Mouse (Mus musculus) midbrain, embryonic 14.5 days (tissue): ENCODE data around the gene Ephb1. TPM values are rescaled to one million over a fixed set of nuclear protein-coding genes. Genes with fewer than 3 reads are reported as not detected.

ENCODE experiments used
- ATAC-seq: fragments of 200-750 bp; cut with Nextera tagmentation; 2 replicates; pipeline ENCODE4 v1.8.0; 2017; ENCODE audit warnings: moderate number of reproducible peaks, moderate library complexity; ENCODE audit not compliant: low FRiP score, low TSS enrichment
- DNase-seq: peaks from one replicate; pipeline ENCODE4 v3.0.0-alpha.2; 2015
- H3K27ac ChIP-seq: fragments of 300-500 bp; sonication (generic); replicated peaks from 2 replicates; pipeline ENCODE4 v1.5.1; 2014; ENCODE audit warnings: mild to moderate bottlenecking, low read depth, low read length, moderate library complexity
- H3K27me3 ChIP-seq: fragments of 300-500 bp; sonication (generic); 2 replicates; pipeline ENCODE4 v1.6.1; 2014; ENCODE audit warnings: low read length, control low read depth, mixed read lengths; ENCODE audit not compliant: control insufficient read depth, insufficient read depth
- H3K36me3 ChIP-seq: fragments of 300-500 bp; sonication (generic); 2 replicates; pipeline ENCODE4 v1.6.1; 2014; ENCODE audit warnings: low read length, control low read depth; ENCODE audit not compliant: control insufficient read depth, insufficient read depth
- H3K4me1 ChIP-seq: fragments of 300-500 bp; sonication (generic); 2 replicates; pipeline ENCODE4 v1.6.1; 2014; ENCODE audit warnings: mild to moderate bottlenecking, antibody characterized with exemption, low read length, control low read depth; ENCODE audit not compliant: control insufficient read depth, insufficient read depth
- H3K4me2 ChIP-seq: fragments of 300-500 bp; sonication (generic); 2 replicates; pipeline ENCODE4 v1.6.1; 2014; ENCODE audit warnings: mild to moderate bottlenecking, low read length, moderate library complexity
- H3K4me3 ChIP-seq: fragments of 300-500 bp; sonication (generic); replicated peaks from 2 replicates; pipeline ENCODE4 v1.5.1; 2014; ENCODE audit warnings: low read depth, low read length
- H3K9ac ChIP-seq: fragments of 300-500 bp; sonication (generic); replicated peaks from 2 replicates; pipeline ENCODE4 v1.6.1; 2014; ENCODE audit warnings: mild to moderate bottlenecking, low read length, moderate library complexity
- H3K9me3 ChIP-seq: fragments of 300-500 bp; sonication (generic); 2 replicates; pipeline ENCODE4 v1.6.1; 2016; ENCODE audit warnings: low read length, control low read depth, mixed read lengths; ENCODE audit not compliant: control insufficient read depth
- WGBS: fragments of 180-500 bp; shearing (Covaris S2); extraction: QIAGEN DNeasy Blood & Tissue Kit; methylation state at CpG from one replicate; pipeline ENCODE4 v1.1.7; 2014; 5-methylcytosine and 5-hydroxymethylcytosine counted together
- polyA plus RNA-seq: library from polyadenylated mRNA; unstranded; fragments of >200 nt; fragmentation: Nextera tagmentation; extraction: Ambion mirVana; gene quantifications from 2 replicates; pipeline ENCODE4 v1.2.1, GENCODE M21; 2014

Ephb1 gene
- polyA plus RNA-seq, 1 experiment from 2014 or later: 93.9 TPM

DNA sequence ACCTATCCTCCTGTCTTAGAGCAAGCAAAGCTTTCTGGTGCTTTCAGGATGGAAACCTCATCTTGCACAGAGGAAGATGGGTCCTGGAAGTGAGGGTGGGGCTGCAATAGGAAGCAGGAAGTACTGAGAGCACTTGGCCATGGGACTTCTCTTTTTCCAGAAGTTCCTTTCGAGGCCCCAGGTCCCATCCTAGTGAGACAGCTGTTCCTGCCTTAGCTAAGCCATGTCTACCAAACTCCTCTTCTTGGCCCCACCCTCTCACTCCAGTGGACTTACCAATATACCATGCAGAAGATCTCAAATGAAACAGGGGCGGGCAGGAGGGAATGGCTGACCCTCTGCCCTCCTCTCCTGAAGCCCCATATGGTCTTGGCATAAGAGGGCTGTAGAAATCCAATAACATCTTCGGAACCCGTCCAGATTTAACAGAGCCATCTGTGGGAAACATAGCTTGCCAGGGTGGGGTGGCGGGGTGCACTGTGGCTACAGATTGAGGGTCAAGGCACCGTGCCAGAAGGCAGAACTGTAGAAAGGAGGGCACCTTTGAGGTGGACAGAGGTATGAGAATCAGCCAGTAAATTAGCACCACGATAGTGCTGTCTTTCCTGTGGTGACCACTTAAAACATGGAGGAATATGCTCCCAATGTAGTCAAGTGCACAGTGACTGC is 48.9 kb downstream of the Ephb1 start:
- no peak overlapping the region for H3K4me2 ChIP-seq
- DNase-seq (no peak), ATAC-seq (no peak)
- H3K36me3 ChIP-seq: no peaks in the 10 kb centered on the region
- no peaks in the 10 kb centered on the region for H3K27me3 ChIP-seq
- no peak overlapping the region for H3K4me3 ChIP-seq
- H3K4me1 ChIP-seq: peaks cover 20% of the 10 kb centered on the region
- no peak overlapping the region for H3K27ac ChIP-seq
- H3K9ac ChIP-seq: no peak overlapping the region
- H3K9me3 ChIP-seq: no peaks in the 10 kb centered on the region
- 88% methylated on average over 7 of the region's 7 CpGs for WGBS

DNA sequence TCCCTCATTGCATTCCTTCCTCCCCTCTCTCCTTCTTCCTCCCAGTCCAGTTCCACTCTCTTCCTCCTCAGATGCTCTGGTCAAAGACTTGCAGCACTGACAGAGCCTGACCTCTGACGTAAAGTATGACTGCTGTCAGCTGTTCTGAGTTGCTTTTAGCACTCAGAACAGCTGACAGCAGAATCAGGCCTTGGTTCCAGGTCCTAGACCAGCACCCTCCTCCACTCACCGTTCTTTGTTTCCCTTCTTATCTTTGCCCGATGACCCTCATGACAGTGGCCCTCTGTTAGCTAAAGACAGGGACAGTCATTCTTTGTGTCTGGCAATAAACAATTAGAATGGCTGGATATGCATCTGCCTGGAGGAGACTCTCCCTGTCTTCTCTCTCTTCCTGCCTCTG is 49.7 kb downstream of the Ephb1 start:
- Histone ChIP-seq H3K9ac (no peak overlapping the region), H3K27me3 (no peaks in the 10 kb centered on the region), H3K4me1 (peaks cover 20% of the 10 kb centered on the region), H3K9me3 (no peaks in the 10 kb centered on the region), H3K27ac (no peak overlapping the region), H3K4me3 (no peak overlapping the region), H3K36me3 (no peaks in the 10 kb centered on the region), H3K4me2 (no peak overlapping the region)
- DNase-seq: no peak
- 61% methylated on average over 3 of the region's 3 CpGs for WGBS
- ATAC-seq: no peak

- no peaks in the 10 kb centered on the region for H3K27me3 ChIP-seq
- DNase-seq (peak; percentile 55), ATAC-seq (no peak)
- H3K4me3 ChIP-seq: no peak overlapping the region
- H3K4me2 ChIP-seq: no peak overlapping the region
- H3K27ac ChIP-seq: 0 out of 2 replicates have a peak overlapping the region, but pooled peaks have one; percentile 32
- no peak overlapping the region for H3K9ac ChIP-seq
- no peaks in the 10 kb centered on the region for H3K36me3 ChIP-seq
- H3K9me3 ChIP-seq: no peaks in the 10 kb centered on the region
- WGBS: 39% methylated on average over 13 of the region's 13 CpGs
- H3K4me1 ChIP-seq: peaks cover 20% of the 10 kb centered on the region
Observed at GRCm38 (mm10) chr9:102303882-102304281, 50.6 kb downstream of the Ephb1 start.

DNA sequence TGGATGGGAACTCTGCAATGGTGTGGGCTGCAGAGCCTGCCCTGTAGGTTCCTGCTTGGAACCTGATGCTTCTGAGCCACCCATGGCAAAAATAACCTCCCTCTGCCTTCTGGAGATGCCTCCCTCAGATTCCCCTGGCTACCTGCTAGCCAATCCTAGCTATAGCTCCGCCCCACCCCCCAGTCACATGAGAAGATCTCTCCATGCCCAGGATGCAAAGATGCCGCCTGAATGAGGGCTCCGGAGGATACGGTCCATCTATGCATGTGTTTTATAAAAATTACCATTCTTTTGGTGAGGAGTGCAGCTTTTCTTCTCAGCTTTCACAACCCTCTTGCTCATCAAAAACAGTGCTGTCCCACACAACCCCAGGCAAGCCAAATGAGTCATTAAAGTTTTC is 53.5 kb downstream of the Ephb1 start:
- Histone ChIP-seq H3K36me3 (no peaks in the 10 kb centered on the region), H3K4me1 (peaks cover 16% of the 10 kb centered on the region), H3K4me2 (no peak overlapping the region), H3K27me3 (no peaks in the 10 kb centered on the region), H3K4me3 (no peak overlapping the region), H3K9me3 (no peaks in the 10 kb centered on the region), H3K27ac (no peak overlapping the region), H3K9ac (no peak overlapping the region)
- DNase-seq (no peak), ATAC-seq (no peak)
- WGBS: 88% methylated on average over 4 of the region's 4 CpGs

GRCm38 (mm10) chr9:102298741-102299140 is 55.8 kb downstream of the Ephb1 start:
- Histone ChIP-seq H3K4me2 (no peak overlapping the region), H3K36me3 (no peaks in the 10 kb centered on the region), H3K4me3 (no peak overlapping the region), H3K9ac (no peak overlapping the region), H3K27me3 (no peaks in the 10 kb centered on the region), H3K9me3 (no peaks in the 10 kb centered on the region), H3K27ac (no peak overlapping the region), H3K4me1 (peaks cover 12% of the 10 kb centered on the region)
- DNase-seq (no peak), ATAC-seq (no peak)
- WGBS: 55% methylated on average over 8 of the region's 8 CpGs

GRCm38 (mm10) chr9:102297986-102298385 is 56.5 kb downstream of the Ephb1 start:
- no peak overlapping the region for H3K4me2 ChIP-seq
- no peak for ATAC-seq
- H3K36me3 ChIP-seq: no peaks in the 10 kb centered on the region
- 69% methylated on average over 5 of the region's 5 CpGs for WGBS
- no peak overlapping the region for H3K9ac ChIP-seq
- H3K9me3 ChIP-seq: no peaks in the 10 kb centered on the region
- peak; percentile 25 for DNase-seq
- H3K4me1 ChIP-seq: peaks cover 11% of the 10 kb centered on the region; the same call in 1 of the 2 replicates
- H3K27ac ChIP-seq: no peak overlapping the region
- no peaks in the 10 kb centered on the region for H3K27me3 ChIP-seq
- H3K4me3 ChIP-seq: no peak overlapping the region

- Histone ChIP-seq H3K9ac (no peak overlapping the region), H3K36me3 (no peaks in the 10 kb centered on the region), H3K4me3 (no peak overlapping the region), H3K27ac (no peak overlapping the region), H3K9me3 (no peaks in the 10 kb centered on the region), H3K27me3 (no peaks in the 10 kb centered on the region), H3K4me1 (peaks cover 11% of the 10 kb centered on the region; the same call in 1 of the 2 replicates), H3K4me2 (no peak overlapping the region)
- 72% methylated on average over 3 of the region's 3 CpGs for WGBS
- DNase-seq (no peak), ATAC-seq (no peak)
Observed at GRCm38 (mm10) chr9:102297176-102297575, 57.3 kb downstream of the Ephb1 start.

DNA sequence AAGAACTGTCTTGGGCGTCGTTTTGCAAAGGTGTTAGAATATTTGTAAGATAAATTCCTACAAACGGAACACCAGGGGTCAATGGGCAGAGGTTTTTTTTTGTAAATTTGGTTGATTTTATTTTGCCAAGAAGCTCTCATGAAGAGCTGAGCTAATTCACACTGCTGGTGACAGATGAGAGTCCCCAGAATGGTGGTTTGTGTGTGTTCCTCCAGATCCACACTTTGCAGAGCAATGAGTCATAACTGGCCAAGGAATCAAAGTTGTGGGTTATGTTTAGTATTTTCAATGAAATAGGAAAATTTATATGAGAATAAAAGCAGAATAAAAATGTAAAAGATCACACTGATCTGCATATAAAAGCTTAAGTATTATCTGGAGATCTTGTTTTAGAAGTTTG is 60.9 kb downstream of the Ephb1 start:
- ATAC-seq (no peak), DNase-seq (no peak)
- no peak overlapping the region for H3K4me2 ChIP-seq
- H3K36me3 ChIP-seq: no peaks in the 10 kb centered on the region
- H3K4me1 ChIP-seq: peaks cover 20% of the 10 kb centered on the region
- H3K9me3 ChIP-seq: no peaks in the 10 kb centered on the region
- H3K27me3 ChIP-seq: no peaks in the 10 kb centered on the region
- H3K9ac ChIP-seq: no peak overlapping the region
- no peak overlapping the region for H3K27ac ChIP-seq
- 95% methylated on average over 3 of the region's 3 CpGs for WGBS
- H3K4me3 ChIP-seq: no peak overlapping the region

- Histone ChIP-seq H3K27me3 (no peaks in the 10 kb centered on the region), H3K27ac (no peak overlapping the region), H3K9me3 (no peaks in the 10 kb centered on the region), H3K36me3 (no peaks in the 10 kb centered on the region), H3K9ac (no peak overlapping the region), H3K4me3 (no peak overlapping the region), H3K4me1 (peaks cover 31% of the 10 kb centered on the region), H3K4me2 (no peak overlapping the region)
- 83% methylated on average over 3 of the region's 3 CpGs for WGBS
- no peak for ATAC-seq
- DNase-seq: no peak
Observed at GRCm38 (mm10) chr9:102291230-102291629, 63.3 kb downstream of the Ephb1 start.
